Mouse (Mus musculus) olfactory bulb, adult 2 months (tissue): Measurements from ENCODE around the gene Ngp.

Source experiments
- CTCF ChIP-seq: fragments of 200-500 bp; IDR thresholded peaks from 2 replicates; pipeline ENCODE4 v1.5.1; 2012; ENCODE audit warnings: low read depth, mild to moderate bottlenecking, low read length, moderate library complexity; ENCODE audit not compliant: insufficient read depth
- POLR2A ChIP-seq: fragments of 200-500 bp; IDR thresholded peaks from 2 replicates; pipeline ENCODE4 v1.6.1; 2012; ENCODE audit warnings: mild to moderate bottlenecking, low read depth, low read length, moderate library complexity; ENCODE audit not compliant: insufficient read depth

DNA sequence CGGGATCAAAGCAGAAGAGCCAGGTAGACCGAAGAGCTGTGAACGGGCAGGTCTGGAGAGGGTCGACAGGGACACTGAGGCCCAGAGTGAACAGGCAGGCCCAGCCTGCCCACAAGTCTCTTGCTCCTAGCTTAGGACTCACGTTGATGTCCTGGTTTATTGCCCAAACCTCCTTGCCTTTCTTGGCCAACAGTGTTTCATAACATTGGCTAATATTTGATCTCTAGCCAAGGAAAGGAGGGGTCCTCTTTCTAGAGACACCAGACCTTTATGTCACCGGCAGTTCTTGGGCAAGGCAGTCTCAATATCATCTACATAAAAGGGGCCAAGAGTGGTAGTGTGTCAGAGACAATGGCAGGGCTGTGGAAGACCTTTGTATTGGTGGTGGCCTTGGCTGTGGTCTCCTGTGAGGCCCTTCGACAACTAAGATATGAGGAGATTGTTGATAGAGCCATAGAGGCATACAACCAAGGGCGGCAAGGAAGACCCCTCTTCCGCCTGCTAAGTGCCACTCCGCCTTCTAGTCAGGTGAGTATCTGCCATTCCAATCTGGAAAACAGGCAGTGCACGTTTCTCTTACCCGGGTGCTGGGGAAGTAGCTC, at the start of gene Ngp:
- TF ChIP-seq CTCF (no peak), POLR2A (no peak)
